Mouse (Mus musculus) lung, embryonic 14.5 days (tissue): ENCODE measurements at regions not wholly inside any gene's neighbourhood (a gene's known extent, or its start where the extent isn't known, plus 50 kb on each side); places are given as distances from the start of the nearest gene placed in this dataset.
A peak's percentile ranks its signal among the peaks of the same experiment; 100 is the strongest.

Experiments
- ATAC-seq: fragments of 200-750 bp; cut with Nextera tagmentation; 2 replicates; pipeline ENCODE4 v1.8.0; 2017; ENCODE audit warnings: mild to moderate bottlenecking, moderate TSS enrichment, moderate library complexity; ENCODE audit not compliant: insufficient read depth
- DNase-seq: peaks from one replicate; pipeline ENCODE4 v3.0.0-alpha.2; 2015
- H3K27ac ChIP-seq: fragments of 300-500 bp; sonication (generic); 2 replicates; pipeline ENCODE4 v1.5.1; 2014; ENCODE audit warnings: low read depth, mild to moderate bottlenecking, moderate library complexity
- H3K27me3 ChIP-seq: fragments of 300-500 bp; sonication (generic); 2 replicates; pipeline ENCODE4 v1.6.1; 2014; ENCODE audit warnings: low read length, control low read depth; ENCODE audit not compliant: insufficient read depth
- H3K36me3 ChIP-seq: fragments of 300-500 bp; sonication (generic); 2 replicates; pipeline ENCODE4 v1.6.1; 2014; ENCODE audit warnings: control low read depth; ENCODE audit not compliant: insufficient read depth
- H3K4me1 ChIP-seq: fragments of 300-500 bp; sonication (generic); 2 replicates; pipeline ENCODE4 v1.6.1; 2014; ENCODE audit warnings: antibody characterized with exemption, control low read depth; ENCODE audit not compliant: insufficient read depth
- H3K4me2 ChIP-seq: fragments of 300-500 bp; sonication (generic); 2 replicates; pipeline ENCODE4 v1.6.1; 2014; ENCODE audit warnings: mild to moderate bottlenecking
- H3K4me3 ChIP-seq: fragments of 300-500 bp; sonication (generic); 2 replicates; pipeline ENCODE4 v1.5.1; 2014; ENCODE audit warnings: low read depth, low read length
- H3K9ac ChIP-seq: fragments of 300-500 bp; sonication (generic); 2 replicates; pipeline ENCODE4 v1.6.1; 2014
- H3K9me3 ChIP-seq: fragments of 300-500 bp; sonication (generic); 2 replicates; pipeline ENCODE4 v1.6.1; 2016; ENCODE audit warnings: low read depth, low read length, control low read depth
- CTCF ChIP-seq: IDR thresholded peaks from 2 replicates; pipeline ENCODE4 v1.5.1; 2016; ENCODE audit warnings: antibody characterized with exemption, low read depth
- WGBS: fragments of 180-500 bp; shearing (Covaris S2); extraction: QIAGEN DNeasy Blood & Tissue Kit; methylation state at CpG from one replicate; pipeline ENCODE4 v1.1.7; 2014; 5-methylcytosine and 5-hydroxymethylcytosine counted together

- Histone ChIP-seq H3K4me2 (no peak overlapping the region), H3K27me3 (no peaks in the 10 kb centered on the region), H3K9me3 (no peaks in the 10 kb centered on the region), H3K4me1 (no peaks in the 10 kb centered on the region), H3K9ac (no peak overlapping the region), H3K27ac (no peak overlapping the region), H3K36me3 (no peaks in the 10 kb centered on the region), H3K4me3 (no peak overlapping the region)
- DNase-seq, result no peak
- TF ChIP-seq CTCF, result no peak
- 69% methylated on average over 3 of the region's 3 CpGs for WGBS
- no peak for ATAC-seq
These were observed 590.0 kb upstream of the Nr3c2 start for GRCm38 (mm10) chr8:76309200-76309599.

- Histone ChIP-seq H3K9me3 (no peaks in the 10 kb centered on the region), H3K27ac (no peak overlapping the region), H3K36me3 (no peaks in the 10 kb centered on the region), H3K4me2 (no peak overlapping the region), H3K4me3 (no peak overlapping the region), H3K9ac (no peak overlapping the region), H3K27me3 (no peaks in the 10 kb centered on the region), H3K4me1 (no peaks in the 10 kb centered on the region)
- no peak for TF ChIP-seq CTCF
- 50% methylated on average over 1 of the region's 1 CpGs for WGBS
- DNase-seq, result no peak
- no peak for ATAC-seq
These were observed 570.7 kb upstream of the Nr3c2 start for GRCm38 (mm10) chr8:76328540-76328939.

GRCm38 (mm10) chr8:76343072-76343471, 556.2 kb upstream of the Nr3c2 start:
- Histone ChIP-seq H3K4me2 (no peak overlapping the region), H3K27me3 (no peaks in the 10 kb centered on the region), H3K4me3 (no peak overlapping the region), H3K9me3 (no peaks in the 10 kb centered on the region), H3K27ac (no peak overlapping the region), H3K36me3 (no peaks in the 10 kb centered on the region), H3K4me1 (no peaks in the 10 kb centered on the region), H3K9ac (no peak overlapping the region)
- WGBS, result 62% methylated on average over 2 of the region's 2 CpGs
- no peak for TF ChIP-seq CTCF
- DNase-seq (no peak), ATAC-seq (no peak)

DNA sequence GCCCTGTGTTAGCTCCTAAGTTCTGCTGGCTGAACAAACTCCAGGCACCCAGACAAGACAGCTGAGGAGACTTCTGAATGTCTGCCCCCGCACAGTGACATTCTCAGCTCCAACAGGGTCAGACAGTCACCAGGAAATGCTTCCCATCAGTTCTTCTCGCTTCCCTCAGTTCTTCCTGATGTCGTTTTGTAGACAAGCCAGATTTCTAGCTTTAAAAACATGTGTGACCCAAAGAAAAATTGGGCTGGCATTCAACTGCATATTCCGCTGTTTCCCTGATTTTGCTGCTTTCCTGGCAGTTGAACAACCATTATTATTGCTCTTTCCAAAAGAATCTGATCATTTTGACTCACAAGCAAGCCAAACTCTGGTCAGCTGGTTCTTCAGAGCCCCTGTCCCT, 553.1 kb upstream of the Nr3c2 start:
- no peak for TF ChIP-seq CTCF
- no peaks in the 10 kb centered on the region for H3K27me3 ChIP-seq
- no peak overlapping the region for H3K27ac ChIP-seq
- DNase-seq, result peak; percentile 12
- H3K9ac ChIP-seq, result no peak overlapping the region
- no peaks in the 10 kb centered on the region for H3K9me3 ChIP-seq
- WGBS, result 52% methylated on average over 4 of the region's 4 CpGs
- no peaks in the 10 kb centered on the region for H3K4me1 ChIP-seq
- H3K4me2 ChIP-seq, result no peak overlapping the region
- no peak overlapping the region for H3K4me3 ChIP-seq
- no peak for ATAC-seq
- H3K36me3 ChIP-seq, result no peaks in the 10 kb centered on the region

GRCm38 (mm10) chr8:76346832-76347231, 552.4 kb upstream of the Nr3c2 start:
- WGBS, result 91% methylated on average over 1 of the region's 1 CpGs
- no peak overlapping the region for H3K9ac ChIP-seq
- no peak overlapping the region for H3K4me3 ChIP-seq
- no peak overlapping the region for H3K27ac ChIP-seq
- H3K4me1 ChIP-seq, result no peaks in the 10 kb centered on the region
- H3K4me2 ChIP-seq, result no peak overlapping the region
- no peaks in the 10 kb centered on the region for H3K36me3 ChIP-seq
- no peaks in the 10 kb centered on the region for H3K27me3 ChIP-seq
- no peaks in the 10 kb centered on the region for H3K9me3 ChIP-seq
- no peak for DNase-seq
- TF ChIP-seq CTCF, result no peak
- ATAC-seq, result no peak

- Histone ChIP-seq H3K9ac (no peak overlapping the region), H3K36me3 (no peaks in the 10 kb centered on the region), H3K27ac (no peak overlapping the region), H3K4me2 (no peak overlapping the region), H3K4me1 (no peaks in the 10 kb centered on the region), H3K27me3 (no peaks in the 10 kb centered on the region), H3K9me3 (no peaks in the 10 kb centered on the region), H3K4me3 (no peak overlapping the region)
- no peak for TF ChIP-seq CTCF
- ATAC-seq, result no peak
- DNase-seq, result no peak
These were observed 524.9 kb upstream of the Nr3c2 start for GRCm38 (mm10) chr8:76374314-76374713.

DNA sequence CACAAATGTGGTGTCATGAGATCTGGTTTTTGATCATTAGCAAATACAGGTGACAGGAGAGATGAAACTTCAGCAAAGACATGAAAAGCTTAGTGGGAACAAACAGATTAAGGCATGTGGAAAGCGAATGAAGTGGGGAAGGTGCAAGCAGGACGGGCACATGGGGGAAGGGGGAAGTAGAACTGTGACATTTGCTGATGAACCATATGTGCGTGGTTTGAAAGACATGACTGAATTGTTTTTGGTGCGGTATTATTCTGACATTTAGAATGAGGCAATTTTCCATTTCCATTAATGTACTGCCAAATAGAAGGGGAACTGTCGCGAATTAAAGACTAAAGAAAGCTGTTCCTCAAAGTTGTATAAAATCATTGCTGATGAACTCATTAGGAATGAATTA, 521.5 kb upstream of the Nr3c2 start:
- 82% methylated on average over 6 of the region's 6 CpGs for WGBS
- no peak for TF ChIP-seq CTCF
- H3K9me3 ChIP-seq, result no peaks in the 10 kb centered on the region

GRCm38 (mm10) chr8:76381643-76382042, 517.6 kb upstream of the Nr3c2 start:
- ATAC-seq (peak; percentile 68; the same call in 1 of the 2 replicates), DNase-seq (peak; percentile 55)
- H3K27ac ChIP-seq, result no peak overlapping the region
- no peaks in the 10 kb centered on the region for H3K27me3 ChIP-seq
- no peak overlapping the region for H3K9ac ChIP-seq
- no peaks in the 10 kb centered on the region for H3K36me3 ChIP-seq
- H3K4me2 ChIP-seq, result no peak overlapping the region
- no peak overlapping the region for H3K4me3 ChIP-seq
- no peaks in the 10 kb centered on the region for H3K4me1 ChIP-seq
- 48% methylated on average over 2 of the region's 2 CpGs for WGBS
- H3K9me3 ChIP-seq, result no peaks in the 10 kb centered on the region
- TF ChIP-seq CTCF, result no peak

More for the DNA sequence above, 521.5 kb upstream of the Nr3c2 start:
- no peaks in the 10 kb centered on the region for H3K27me3 ChIP-seq
- H3K4me3 ChIP-seq, result no peak overlapping the region
- no peak overlapping the region for H3K9ac ChIP-seq
- DNase-seq, result no peak
- no peaks in the 10 kb centered on the region for H3K4me1 ChIP-seq
- ATAC-seq, result no peak
- no peak overlapping the region for H3K27ac ChIP-seq
- no peak overlapping the region for H3K4me2 ChIP-seq
- H3K36me3 ChIP-seq, result no peaks in the 10 kb centered on the region
